Mouse (Mus musculus) stomach, postnatal 0 days (tissue): ENCODE measurements around the gene Esrp2. TPM values are rescaled to one million over a fixed set of nuclear protein-coding genes. Genes with fewer than 3 reads are reported as not detected.
A peak's percentile ranks its signal among the peaks of the same experiment; 100 is the strongest.

Experiments
- ATAC-seq: fragments of 200-750 bp; cut with Nextera tagmentation; 2 replicates; pipeline ENCODE4 v1.8.0; 2017; ENCODE audit not compliant: low FRiP score, low TSS enrichment
- DNase-seq: peaks from one replicate; pipeline ENCODE4 v3.0.0-alpha.2; 2016; ENCODE audit warnings: low spot score
- H3K27ac ChIP-seq: fragments of 300-500 bp; sonication (generic); replicated peaks from 2 replicates; pipeline ENCODE4 v1.5.1; 2014; ENCODE audit warnings: mild to moderate bottlenecking, control low read depth
- H3K27me3 ChIP-seq: fragments of 300-500 bp; sonication (generic); 2 replicates; pipeline ENCODE4 v1.6.1; 2014; ENCODE audit warnings: low read length; ENCODE audit not compliant: control insufficient read depth, insufficient read depth
- H3K36me3 ChIP-seq: fragments of 300-500 bp; sonication (generic); 2 replicates; pipeline ENCODE4 v1.6.1; 2014; ENCODE audit warnings: low read length, mixed read lengths; ENCODE audit not compliant: control insufficient read depth, insufficient read depth
- H3K4me1 ChIP-seq: fragments of 300-500 bp; sonication (generic); replicated peaks from 2 replicates; pipeline ENCODE4 v1.6.1; 2014; ENCODE audit warnings: antibody characterized with exemption; ENCODE audit not compliant: control insufficient read depth, insufficient read depth
- H3K4me2 ChIP-seq: fragments of 300-500 bp; sonication (generic); replicated peaks from 2 replicates; pipeline ENCODE4 v1.6.1; 2014; ENCODE audit warnings: low read depth, mild to moderate bottlenecking, control low read depth, moderate library complexity
- H3K4me3 ChIP-seq: fragments of 300-500 bp; sonication (generic); 2 replicates; pipeline ENCODE4 v1.5.1; 2014; ENCODE audit warnings: low read depth, low read length, control low read depth
- H3K9ac ChIP-seq: fragments of 300-500 bp; sonication (generic); 2 replicates; pipeline ENCODE4 v1.6.1; 2014; ENCODE audit warnings: mild to moderate bottlenecking, low read length, control low read depth, mixed read lengths
- H3K9me3 ChIP-seq: fragments of 300-500 bp; sonication (generic); 2 replicates; pipeline ENCODE4 v1.6.1; 2016; ENCODE audit warnings: low read length; ENCODE audit not compliant: control insufficient read depth
- CTCF ChIP-seq: IDR thresholded peaks from 2 replicates; pipeline ENCODE4 v1.5.1; 2016; ENCODE audit warnings: antibody characterized with exemption, low read depth, mild to moderate bottlenecking, moderate library complexity
- EP300 ChIP-seq: optimal IDR thresholded peaks from 2 replicates; pipeline ENCODE3; 2016; ENCODE audit warnings: antibody characterized with exemption
- WGBS: fragments of 180-500 bp; shearing (Covaris S2); extraction: QIAGEN DNeasy Blood & Tissue Kit; methylation state at CpG from one replicate; pipeline ENCODE4 v1.1.7; 2014; 5-methylcytosine and 5-hydroxymethylcytosine counted together
- polyA plus RNA-seq: library from polyadenylated mRNA; unstranded; fragments of >200 nt; fragmentation: Nextera tagmentation; extraction: Ambion mirVana; gene quantifications from 2 replicates; pipeline ENCODE4 v1.2.1, GENCODE M21; 2015

The Esrp2 gene
- polyA plus RNA-seq, 1 experiment from 2014 or later = 38.9 TPM

DNA sequence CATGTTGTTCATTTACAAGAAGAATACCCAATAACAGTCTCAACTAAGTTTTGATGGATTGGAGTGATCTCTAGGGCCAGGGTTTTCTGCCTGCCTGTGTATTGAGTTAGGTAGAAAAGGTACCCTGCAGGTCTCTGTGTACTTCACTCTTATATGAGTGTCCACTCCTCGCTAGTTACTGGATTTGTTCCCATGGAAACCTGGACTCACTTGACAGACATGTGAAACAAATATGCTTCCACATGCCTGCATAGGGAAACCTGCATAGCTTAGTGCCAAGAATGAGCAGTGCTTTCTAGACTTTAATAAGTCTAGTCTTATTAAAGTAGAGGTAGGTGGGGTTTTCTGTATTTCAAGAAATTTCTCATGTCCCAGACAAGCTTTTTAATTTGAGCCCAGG, 40.1 kb upstream of the Esrp2 start:
- Histone ChIP-seq H3K36me3 (no peaks in the 10 kb centered on the region), H3K4me1 (no peaks in the 10 kb centered on the region), H3K27ac (no peak overlapping the region), H3K9ac (no peak overlapping the region), H3K4me3 (no peak overlapping the region), H3K27me3 (no peaks in the 10 kb centered on the region), H3K4me2 (no peak overlapping the region), H3K9me3 (no peaks in the 10 kb centered on the region)
- no peak for TF ChIP-seq CTCF
- TF ChIP-seq EP300 = no peak
- ATAC-seq (no peak), DNase-seq (no peak)
- WGBS = 22% methylated on average over 1 of the region's 1 CpGs

DNA sequence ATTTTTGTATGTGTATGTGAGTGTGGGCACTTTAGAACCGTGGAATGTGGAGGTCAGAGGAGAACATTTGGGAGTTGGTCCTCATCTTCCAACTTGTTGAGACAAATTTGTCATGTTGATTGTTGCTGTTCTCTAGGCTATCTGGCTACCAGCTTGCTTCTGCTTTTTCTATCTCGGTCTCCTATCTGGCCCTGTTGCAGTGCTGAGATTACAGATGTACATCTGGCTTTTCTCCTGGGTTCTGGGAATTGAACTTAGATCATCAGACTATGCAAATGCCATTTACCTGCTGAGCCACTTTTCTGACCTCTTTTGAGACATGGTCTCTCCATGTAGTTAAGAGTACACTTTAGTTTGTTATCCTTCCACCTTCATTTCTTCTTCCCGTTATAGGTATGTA, 36.8 kb upstream of the Esrp2 start:
- H3K4me1 ChIP-seq = 0 out of 2 replicates have a peak, but pooled peaks cover 2% of the 10 kb centered on the region
- no peak for ATAC-seq

DNA sequence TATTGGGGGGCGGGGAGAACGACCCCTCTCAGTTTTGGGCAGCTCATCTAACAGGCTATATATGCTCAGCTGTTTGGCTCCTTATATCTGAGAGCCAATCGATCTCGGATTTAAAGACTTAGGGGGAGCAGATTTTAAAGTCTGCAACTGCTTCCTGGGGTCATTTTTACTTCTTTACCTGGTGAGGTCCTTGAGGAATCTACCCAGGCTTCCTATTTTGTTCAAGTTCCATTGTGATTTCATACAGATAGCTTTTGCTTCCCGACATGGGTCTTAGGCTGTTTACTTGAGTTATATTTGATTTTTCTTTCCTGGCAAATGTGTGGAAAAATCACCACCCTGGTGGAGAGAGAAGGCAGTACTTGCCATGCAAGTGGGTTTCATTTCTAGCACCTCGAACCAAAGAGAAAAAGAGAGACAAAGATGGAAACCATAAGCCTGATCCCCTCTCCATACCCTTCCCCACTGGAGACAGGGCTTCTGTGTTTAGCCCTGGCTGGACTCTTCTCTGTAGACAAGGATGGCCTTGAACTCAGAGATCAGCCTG, 33.2 kb upstream of the Esrp2 start:
- H3K9me3 ChIP-seq = no peaks in the 10 kb centered on the region
- H3K27ac ChIP-seq = no peak overlapping the region
- no peak for DNase-seq
- ATAC-seq = no peak
- WGBS = 16% methylated on average over 6 of the region's 6 CpGs
- no peaks in the 10 kb centered on the region for H3K27me3 ChIP-seq
- no peak for TF ChIP-seq EP300
- TF ChIP-seq CTCF = peak; percentile 45
- H3K4me2 ChIP-seq = peak overlapping the region; percentile 93
- H3K9ac ChIP-seq = peak overlapping the region; percentile 76; the same call in 1 of the 2 replicates
- 0 out of 2 replicates have a peak, but pooled peaks cover 2% of the 10 kb centered on the region for H3K4me1 ChIP-seq
- no peaks in the 10 kb centered on the region for H3K36me3 ChIP-seq
- H3K4me3 ChIP-seq = peak overlapping the region; percentile 75

More for the DNA sequence above, 36.8 kb upstream of the Esrp2 start:
- no peak for DNase-seq
- H3K4me3 ChIP-seq = no peak overlapping the region
- no peak for TF ChIP-seq CTCF
- no peak for TF ChIP-seq EP300
- no peaks in the 10 kb centered on the region for H3K27me3 ChIP-seq
- no peak overlapping the region for H3K4me2 ChIP-seq
- no peaks in the 10 kb centered on the region for H3K36me3 ChIP-seq
- no peaks in the 10 kb centered on the region for H3K9me3 ChIP-seq
- 85% methylated on average over 3 of the region's 3 CpGs for WGBS
- H3K9ac ChIP-seq = no peak overlapping the region
- no peak overlapping the region for H3K27ac ChIP-seq

DNA sequence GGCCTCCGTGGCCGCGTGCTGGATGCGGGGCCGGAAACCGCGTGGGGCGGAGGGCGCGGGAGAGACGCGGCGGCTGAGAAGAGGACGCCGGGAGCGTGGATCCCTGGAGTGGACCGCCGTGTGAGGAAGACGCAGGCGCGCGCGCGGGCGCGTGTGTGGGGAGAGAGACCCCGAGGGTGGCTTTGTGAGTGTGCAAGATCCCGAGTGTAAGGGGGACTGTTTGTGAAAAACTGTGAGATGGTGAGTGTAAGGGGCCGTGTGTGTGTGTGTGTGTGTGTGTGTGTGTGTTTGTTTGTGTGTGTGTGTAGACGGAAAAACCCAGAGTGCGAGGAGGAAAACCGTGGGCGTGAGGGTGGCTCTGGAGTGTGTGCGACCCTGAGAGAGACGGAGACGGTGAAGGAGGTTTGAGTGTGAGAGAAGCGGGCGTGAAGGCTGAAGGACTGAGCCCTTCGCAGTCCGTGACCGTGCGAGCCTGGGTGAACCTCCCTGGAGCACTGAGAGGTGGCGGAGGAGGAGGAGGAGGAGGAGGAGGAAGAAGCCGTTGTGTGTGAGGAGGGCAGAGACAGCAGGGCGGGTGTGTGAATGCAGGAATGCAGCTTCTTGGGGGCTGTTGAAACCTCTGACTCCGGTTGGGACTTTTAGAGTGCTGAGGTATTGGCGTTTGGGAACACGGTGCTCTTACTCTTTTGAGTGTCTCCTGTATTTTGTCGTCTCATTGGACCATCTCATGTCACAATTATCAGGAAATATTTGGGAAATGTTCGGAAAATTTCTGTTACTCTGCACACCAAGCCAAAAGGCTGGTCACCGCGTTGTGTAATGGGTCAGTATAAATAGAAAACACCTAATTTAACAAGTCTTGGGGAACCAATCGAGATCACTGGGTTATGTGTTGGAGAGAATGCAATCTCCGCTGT, 32.5 kb upstream of the Esrp2 start:
- peak; percentile 43 for ATAC-seq
- DNase-seq = peak; percentile 55
- peak overlapping the region; percentile 75 for H3K4me3 ChIP-seq
- H3K4me2 ChIP-seq = peak overlapping the region; percentile 93
- WGBS = 2% methylated on average over 54 of the region's 54 CpGs
- TF ChIP-seq EP300 = no peak
- TF ChIP-seq CTCF = no peak
- 0 out of 2 replicates have a peak, but pooled peaks cover 2% of the 10 kb centered on the region for H3K4me1 ChIP-seq
- no peaks in the 10 kb centered on the region for H3K27me3 ChIP-seq
- peak overlapping the region; percentile 76 for H3K9ac ChIP-seq
- H3K36me3 ChIP-seq = no peaks in the 10 kb centered on the region
- H3K27ac ChIP-seq = peak overlapping the region; percentile 77
- no peaks in the 10 kb centered on the region for H3K9me3 ChIP-seq

DNA sequence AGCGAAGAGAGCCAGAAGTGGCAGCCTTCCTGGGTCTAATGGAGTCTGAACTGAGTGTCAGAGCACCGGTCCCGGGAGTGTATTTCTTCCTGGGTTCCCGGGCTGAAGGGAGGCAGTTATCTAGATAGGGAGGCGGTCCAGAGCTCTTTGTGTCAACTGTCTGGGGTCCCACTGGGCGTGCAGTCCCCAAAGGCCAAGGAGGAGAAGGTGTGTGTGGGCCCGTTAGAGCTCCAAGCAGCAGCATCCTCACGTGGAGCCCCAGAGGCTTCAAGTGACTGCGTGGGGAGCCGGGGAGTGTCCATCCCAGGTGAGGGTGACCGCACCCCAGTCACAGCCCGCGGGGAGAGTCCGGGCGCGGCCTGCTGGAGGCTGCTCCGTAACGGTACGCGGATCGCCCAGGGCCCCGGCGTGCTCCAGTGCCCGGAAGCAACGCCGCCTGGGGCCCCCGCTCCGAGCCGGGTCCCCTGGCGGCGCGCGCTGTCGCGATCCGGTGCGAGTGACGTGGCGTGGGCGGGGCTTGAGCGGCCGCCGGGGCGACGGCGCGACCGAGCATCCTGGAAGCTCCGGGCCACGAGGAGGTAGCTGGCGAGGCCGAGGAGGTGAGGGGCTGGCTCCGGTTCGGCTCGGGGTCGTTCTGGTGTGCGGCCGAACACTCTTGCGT, 31.7 kb upstream of the Esrp2 start, which contains the start of gene Slc7a6:
Gene Slc7a6, plus strand, starts transcription at position 502 of the 661 bp plus-strand sequence.
- Histone ChIP-seq H3K27me3 (no peaks in the 10 kb centered on the region), H3K36me3 (peaks cover 4% of the 10 kb centered on the region; the same call in 1 of the 2 replicates), H3K9me3 (no peaks in the 10 kb centered on the region), H3K9ac (peak within 1 kb of the TSS; percentile 76), H3K4me3 (peak within 1 kb of the TSS; percentile 75), H3K27ac (peak within 1 kb of the TSS; percentile 77), H3K4me2 (peak within 1 kb of the TSS; percentile 93), H3K4me1 (0 out of 2 replicates have a peak, but pooled peaks cover 2% of the 10 kb centered on the region)
- no peak for TF ChIP-seq EP300
- TF ChIP-seq CTCF = peak; percentile 17; the same call in 1 of the 2 replicates
- DNase-seq (peak; percentile 87), ATAC-seq (peak; percentile 86)
- WGBS = under 1% methylated on average over 45 of the region's 59 CpGs
